Mouse (Mus musculus): Measurements from ENCODE around the gene Swi5.
"Not testable (repeated sequence)": the region's sequence is repeated elsewhere in the genome, so short reads cannot be mapped to it uniquely, and the experiment has no call there.

Gene Swi5

GRCm38 (mm10) chr2:32311443-32312317, 23.8 kb upstream of the Swi5 start:
- in situ Hi-C loops (cut with MboI, MseI) = loop anchor here (5.0 kb wide), 1 partner anchor 71 kb away; the partner anchor contains the start of gene 1110008P14Rik

- in situ Hi-C loops (cut with MboI, MseI) = loop anchor here (5.0 kb wide), 1 partner anchor 72 kb away; the partner anchor contains the start of gene 1110008P14Rik
Measured at GRCm38 (mm10) chr2:32310096-32310845, 22.4 kb upstream of the Swi5 start.

- in situ Hi-C loops (cut with MboI, MseI) = no loop called here
Measured at GRCm38 (mm10) chr2:32308870-32309568, 21.1 kb upstream of the Swi5 start.

GRCm38 (mm10) chr2:32307941-32308760, 20.3 kb upstream of the Swi5 start:
- in situ Hi-C loops (cut with MboI, MseI) = no loop called here

- in situ Hi-C loops (cut with MboI, MseI) = no loop called here
Measured at GRCm38 (mm10) chr2:32307247-32307798, 19.4 kb upstream of the Swi5 start.

- in situ Hi-C loops (cut with MboI, MseI) = no loop called here
Measured at GRCm38 (mm10) chr2:32306176-32306575, 18.3 kb upstream of the Swi5 start.

GRCm38 (mm10) chr2:32305668-32306067, 17.8 kb upstream of the Swi5 start:
- in situ Hi-C loops (cut with MboI, MseI) = no loop called here

- in situ Hi-C loops (cut with MboI, MseI) = no loop called here
Measured at GRCm38 (mm10) chr2:32304145-32304832, 16.4 kb upstream of the Swi5 start.

GRCm38 (mm10) chr2:32302952-32303351, 15.1 kb upstream of the Swi5 start:
- in situ Hi-C loops (cut with MboI, MseI) = no loop called here

- in situ Hi-C loops (cut with MboI, MseI) = no loop called here
Measured at GRCm38 (mm10) chr2:32299469-32299868, 11.6 kb upstream of the Swi5 start.

GRCm38 (mm10) chr2:32295842-32296241, 8.0 kb upstream of the Swi5 start:
- in situ Hi-C loops (cut with MboI, MseI) = not testable (repeated sequence)

- in situ Hi-C loops (cut with MboI, MseI) = no loop called here
Measured at GRCm38 (mm10) chr2:32295285-32295684, 7.4 kb upstream of the Swi5 start.

- in situ Hi-C loops (cut with MboI, MseI) = no loop called here
Measured at GRCm38 (mm10) chr2:32294348-32294747, 6.5 kb upstream of the Swi5 start.

GRCm38 (mm10) chr2:32289578-32289977, 1.7 kb upstream of the Swi5 start:
- in situ Hi-C loops (cut with MboI, MseI) = no loop called here

- in situ Hi-C loops (cut with MboI, MseI) = no loop called here
Measured at GRCm38 (mm10) chr2:32288371-32288931, 576 bp upstream of the Swi5 start.

- in situ Hi-C loops (cut with MboI, MseI) = no loop called here
Measured at GRCm38 (mm10) chr2:32287334-32287840, 488 bp downstream of the Swi5 start, which contains the start of gene Golga2. Golga2 (plus strand) TSS chr2:32287384.

- in situ Hi-C loops (cut with MboI, MseI) = no loop called here
Measured at GRCm38 (mm10) chr2:32283986-32284385, 3.9 kb downstream of the Swi5 start.

- in situ Hi-C loops (cut with MboI, MseI) = no loop called here
Measured at GRCm38 (mm10) chr2:32282727-32283126, 5.1 kb downstream of the Swi5 start.

GRCm38 (mm10) chr2:32282289-32282688, 5.6 kb downstream of the Swi5 start:
- in situ Hi-C loops (cut with MboI, MseI) = no loop called here

- in situ Hi-C loops (cut with MboI, MseI) = no loop called here
Measured at GRCm38 (mm10) chr2:32275823-32276222, 12.1 kb downstream of the Swi5 start.
